Mouse (Mus musculus): Measurements from ENCODE around the gene L3mbtl2. TPM values are rescaled to one million over a fixed set of nuclear protein-coding genes. Genes with fewer than 3 reads are reported as not detected.

The L3mbtl2 gene
- total and polyA plus RNA-seq, 2 experiments from 2014 or later, result 26.6 to 27.0 TPM

GRCm38 (mm10) chr15:81693967-81694881, 30.5 kb downstream of the L3mbtl2 start:
- Histone ChIP-seq H3K9me3 (ENCODE audit: low read length) (no peaks in the 10 kb centered on the region), H3K27ac (ENCODE audit: low read depth, low read length) (peak overlapping the region; percentile 81), H3K4me2 (ENCODE audit: low read depth, low read length, poor library complexity, severe bottlenecking) (peak overlapping the region; percentile 91), H3K4me3 (ENCODE audit: low read depth, low read length) (peak overlapping the region; percentile 58), H3K4me1 (ENCODE audit: insufficient read depth, low read length) (peaks cover 18% of the 10 kb centered on the region; the same call in 1 of the 2 replicates), H3K9ac (replicated peaks; ENCODE audit: low read length, poor library complexity, severe bottlenecking) (peak overlapping the region; percentile 94), H3K36me3 (ENCODE audit: insufficient read depth, low read length) (peaks cover 13% of the 10 kb centered on the region), H3K27me3 (ENCODE audit: insufficient read depth, low read length) (no peaks in the 10 kb centered on the region)
- ATAC-seq (ENCODE audit: low FRiP score) (peak; percentile 70), DNase-seq (ENCODE audit: low spot score) (peak; percentile 78)
- TF ChIP-seq CTCF (IDR thresholded peaks at IDR 0.05), result peak; percentile 76
- under 1% methylated on average over 76 of the region's 107 CpGs for WGBS

- H3K9me3 ChIP-seq (ENCODE audit: low read length), result no peaks in the 10 kb centered on the region
- H3K27ac ChIP-seq (ENCODE audit: low read depth, low read length), result peak overlapping the region; percentile 81
- 34% methylated on average over 18 of the region's 19 CpGs for WGBS
- TF ChIP-seq CTCF (IDR thresholded peaks at IDR 0.05), result no peak
- peaks cover 18% of the 10 kb centered on the region; the same call in 1 of the 2 replicates for H3K4me1 ChIP-seq (ENCODE audit: insufficient read depth, low read length)
- no peaks in the 10 kb centered on the region for H3K27me3 ChIP-seq (ENCODE audit: insufficient read depth, low read length)
- ATAC-seq (ENCODE audit: low FRiP score) (no peak), DNase-seq (ENCODE audit: low spot score) (no peak)
- peak overlapping the region; percentile 94 for H3K9ac ChIP-seq (replicated peaks; ENCODE audit: low read length, poor library complexity, severe bottlenecking)
- peaks cover 9% of the 10 kb centered on the region for H3K36me3 ChIP-seq (ENCODE audit: insufficient read depth, low read length)
- peak overlapping the region; percentile 58 for H3K4me3 ChIP-seq (ENCODE audit: low read depth, low read length)
- peak overlapping the region; percentile 91 for H3K4me2 ChIP-seq (ENCODE audit: low read depth, low read length, poor library complexity, severe bottlenecking)
Measured at GRCm38 (mm10) chr15:81694891-81695290, 31.2 kb downstream of the L3mbtl2 start.

GRCm38 (mm10) chr15:81697175-81697574, 33.5 kb downstream of the L3mbtl2 start, which contains the start of gene Chadl:
Chadl (minus strand) TSS chr15:81697287.
- Histone ChIP-seq H3K27ac (ENCODE audit: low read depth, low read length) (peak within 1 kb of the TSS; percentile 12; the same call in 1 of the 2 replicates), H3K27me3 (ENCODE audit: insufficient read depth, low read length) (no peaks in the 10 kb centered on the region), H3K9me3 (ENCODE audit: low read length) (no peaks in the 10 kb centered on the region), H3K36me3 (ENCODE audit: insufficient read depth, low read length) (0 out of 2 replicates have a peak, but pooled peaks cover 2% of the 10 kb centered on the region), H3K4me2 (ENCODE audit: low read depth, low read length, poor library complexity, severe bottlenecking) (no peak within 1 kb of the TSS), H3K4me3 (ENCODE audit: low read depth, low read length) (no peak within 1 kb of the TSS), H3K9ac (replicated peaks; ENCODE audit: low read length, poor library complexity, severe bottlenecking) (no peak within 1 kb of the TSS), H3K4me1 (ENCODE audit: insufficient read depth, low read length) (peaks cover 16% of the 10 kb centered on the region; the same call in 1 of the 2 replicates)
- no peak for TF ChIP-seq CTCF (IDR thresholded peaks at IDR 0.05)
- peak; percentile 58 for ATAC-seq (ENCODE audit: low FRiP score)
- DNase-seq (ENCODE audit: low spot score), result peak; percentile 76
- 53% methylated on average over 7 of the region's 7 CpGs for WGBS

- Histone ChIP-seq H3K4me1 (ENCODE audit: insufficient read depth, low read length) (peaks cover 13% of the 10 kb centered on the region; the same call in 1 of the 2 replicates), H3K4me2 (ENCODE audit: low read depth, low read length, poor library complexity, severe bottlenecking) (no peak overlapping the region), H3K27me3 (ENCODE audit: insufficient read depth, low read length) (no peaks in the 10 kb centered on the region), H3K36me3 (ENCODE audit: insufficient read depth, low read length) (0 out of 2 replicates have a peak, but pooled peaks cover 2% of the 10 kb centered on the region), H3K27ac (ENCODE audit: low read depth, low read length) (no peak overlapping the region), H3K9ac (replicated peaks; ENCODE audit: low read length, poor library complexity, severe bottlenecking) (no peak overlapping the region), H3K9me3 (ENCODE audit: low read length) (no peaks in the 10 kb centered on the region), H3K4me3 (ENCODE audit: low read depth, low read length) (no peak overlapping the region)
- 51% methylated on average over 3 of the region's 3 CpGs for WGBS
- peak; percentile 69 for TF ChIP-seq CTCF (IDR thresholded peaks at IDR 0.05)
- ATAC-seq (ENCODE audit: low FRiP score) (no peak), DNase-seq (ENCODE audit: low spot score) (peak; percentile 62)
Measured at GRCm38 (mm10) chr15:81697847-81698246, 34.2 kb downstream of the L3mbtl2 start.

GRCm38 (mm10) chr15:81698532-81698931, 34.8 kb downstream of the L3mbtl2 start:
- Histone ChIP-seq H3K4me3 (ENCODE audit: low read depth, low read length) (no peak overlapping the region), H3K9me3 (ENCODE audit: low read length) (no peaks in the 10 kb centered on the region), H3K27ac (ENCODE audit: low read depth, low read length) (no peak overlapping the region), H3K27me3 (ENCODE audit: insufficient read depth, low read length) (no peaks in the 10 kb centered on the region), H3K4me2 (ENCODE audit: low read depth, low read length, poor library complexity, severe bottlenecking) (no peak overlapping the region), H3K36me3 (ENCODE audit: insufficient read depth, low read length) (peaks cover 3% of the 10 kb centered on the region; the same call in 1 of the 2 replicates), H3K9ac (replicated peaks; ENCODE audit: low read length, poor library complexity, severe bottlenecking) (no peak overlapping the region), H3K4me1 (ENCODE audit: insufficient read depth, low read length) (peaks cover 6% of the 10 kb centered on the region; the same call in 1 of the 2 replicates)
- no peak for DNase-seq (ENCODE audit: low spot score)
- no peak for TF ChIP-seq CTCF (IDR thresholded peaks at IDR 0.05)
- ATAC-seq (ENCODE audit: low FRiP score), result no peak
- WGBS, result 62% methylated on average over 2 of the region's 2 CpGs

- H3K27ac ChIP-seq (ENCODE audit: low read depth, low read length), result no peak overlapping the region
- H3K4me3 ChIP-seq (ENCODE audit: low read depth, low read length), result no peak overlapping the region
- no peaks in the 10 kb centered on the region for H3K27me3 ChIP-seq (ENCODE audit: insufficient read depth, low read length)
- no peaks in the 10 kb centered on the region for H3K4me1 ChIP-seq (ENCODE audit: insufficient read depth, low read length)
- no peak overlapping the region for H3K4me2 ChIP-seq (ENCODE audit: low read depth, low read length, poor library complexity, severe bottlenecking)
- ATAC-seq (ENCODE audit: low FRiP score) (no peak), DNase-seq (ENCODE audit: low spot score) (no peak)
- no peaks in the 10 kb centered on the region for H3K9me3 ChIP-seq (ENCODE audit: low read length)
- peaks cover 19% of the 10 kb centered on the region for H3K36me3 ChIP-seq (ENCODE audit: insufficient read depth, low read length)
- TF ChIP-seq CTCF (IDR thresholded peaks at IDR 0.05), result no peak
- WGBS, result 79% methylated on average over 2 of the region's 2 CpGs
- H3K9ac ChIP-seq (replicated peaks; ENCODE audit: low read length, poor library complexity, severe bottlenecking), result 0 out of 2 replicates have a peak overlapping the region, but pooled peaks have one; percentile 29
Measured at GRCm38 (mm10) chr15:81700161-81700560, 36.5 kb downstream of the L3mbtl2 start.
